Mouse (Mus musculus) midbrain, embryonic 14.5 days (tissue): ENCODE data around the gene Colec11. TPM values are rescaled to one million over a fixed set of nuclear protein-coding genes. Genes with fewer than 3 reads are reported as not detected.

Experiments
- ATAC-seq: fragments of 200-750 bp; cut with Nextera tagmentation; 2 replicates; pipeline ENCODE4 v1.8.0; 2017; ENCODE audit warnings: moderate number of reproducible peaks, moderate library complexity; ENCODE audit not compliant: low FRiP score, low TSS enrichment
- DNase-seq: peaks from one replicate; pipeline ENCODE4 v3.0.0-alpha.2; 2015
- H3K27ac ChIP-seq: fragments of 300-500 bp; sonication (generic); replicated peaks from 2 replicates; pipeline ENCODE4 v1.5.1; 2014; ENCODE audit warnings: mild to moderate bottlenecking, low read depth, low read length, moderate library complexity
- H3K27me3 ChIP-seq: fragments of 300-500 bp; sonication (generic); 2 replicates; pipeline ENCODE4 v1.6.1; 2014; ENCODE audit warnings: low read length, control low read depth, mixed read lengths; ENCODE audit not compliant: control insufficient read depth, insufficient read depth
- H3K36me3 ChIP-seq: fragments of 300-500 bp; sonication (generic); 2 replicates; pipeline ENCODE4 v1.6.1; 2014; ENCODE audit warnings: low read length, control low read depth; ENCODE audit not compliant: control insufficient read depth, insufficient read depth
- H3K4me1 ChIP-seq: fragments of 300-500 bp; sonication (generic); 2 replicates; pipeline ENCODE4 v1.6.1; 2014; ENCODE audit warnings: mild to moderate bottlenecking, antibody characterized with exemption, low read length, control low read depth; ENCODE audit not compliant: control insufficient read depth, insufficient read depth
- H3K4me2 ChIP-seq: fragments of 300-500 bp; sonication (generic); 2 replicates; pipeline ENCODE4 v1.6.1; 2014; ENCODE audit warnings: mild to moderate bottlenecking, low read length, moderate library complexity
- H3K4me3 ChIP-seq: fragments of 300-500 bp; sonication (generic); replicated peaks from 2 replicates; pipeline ENCODE4 v1.5.1; 2014; ENCODE audit warnings: low read depth, low read length
- H3K9ac ChIP-seq: fragments of 300-500 bp; sonication (generic); replicated peaks from 2 replicates; pipeline ENCODE4 v1.6.1; 2014; ENCODE audit warnings: mild to moderate bottlenecking, low read length, moderate library complexity
- H3K9me3 ChIP-seq: fragments of 300-500 bp; sonication (generic); 2 replicates; pipeline ENCODE4 v1.6.1; 2016; ENCODE audit warnings: low read length, control low read depth, mixed read lengths; ENCODE audit not compliant: control insufficient read depth
- WGBS: fragments of 180-500 bp; shearing (Covaris S2); extraction: QIAGEN DNeasy Blood & Tissue Kit; methylation state at CpG from one replicate; pipeline ENCODE4 v1.1.7; 2014; 5-methylcytosine and 5-hydroxymethylcytosine counted together
- polyA plus RNA-seq: library from polyadenylated mRNA; unstranded; fragments of >200 nt; fragmentation: Nextera tagmentation; extraction: Ambion mirVana; gene quantifications from 2 replicates; pipeline ENCODE4 v1.2.1, GENCODE M21; 2014

Colec11 gene
- polyA plus RNA-seq, 1 experiment from 2014 or later = 0.93 TPM

- 69% methylated on average over 7 of the region's 7 CpGs for WGBS
- no peaks in the 10 kb centered on the region for H3K27me3 ChIP-seq
- H3K9ac ChIP-seq = no peak overlapping the region
- ATAC-seq = no peak
- no peaks in the 10 kb centered on the region for H3K4me1 ChIP-seq
- no peak for DNase-seq
- H3K36me3 ChIP-seq = no peaks in the 10 kb centered on the region
- H3K4me2 ChIP-seq = no peak overlapping the region
- H3K9me3 ChIP-seq = no peaks in the 10 kb centered on the region
- no peak overlapping the region for H3K27ac ChIP-seq
- no peak overlapping the region for H3K4me3 ChIP-seq
These were observed 8.8 kb downstream of the Colec11 start for GRCm38 (mm10) chr12:28614401-28614800.

DNA sequence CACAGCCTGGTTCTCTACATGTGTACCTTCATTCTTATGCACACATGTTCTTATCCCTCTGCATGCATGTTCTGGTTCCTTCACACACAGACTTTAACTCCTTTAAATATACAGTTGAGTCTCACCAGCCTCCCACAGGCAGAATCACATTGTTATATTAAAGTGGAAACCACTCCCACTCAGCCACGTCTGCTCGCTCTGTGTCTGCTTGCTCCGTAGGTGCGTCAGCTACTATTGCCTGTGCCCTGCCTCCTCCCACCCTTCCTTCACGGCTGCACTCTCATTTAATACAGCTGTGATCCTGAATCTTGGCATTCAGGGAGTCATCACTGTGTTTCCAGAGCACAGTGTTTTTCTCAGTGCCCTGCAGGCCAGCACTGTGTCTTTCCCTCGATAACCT, 10.8 kb downstream of the Colec11 start:
- ATAC-seq = no peak
- Histone ChIP-seq H3K27me3 (no peaks in the 10 kb centered on the region), H3K9ac (no peak overlapping the region), H3K4me1 (peaks cover 13% of the 10 kb centered on the region), H3K36me3 (no peaks in the 10 kb centered on the region), H3K27ac (no peak overlapping the region), H3K9me3 (no peaks in the 10 kb centered on the region), H3K4me2 (no peak overlapping the region), H3K4me3 (no peak overlapping the region)
- DNase-seq = no peak
- 68% methylated on average over 6 of the region's 6 CpGs for WGBS

- no peaks in the 10 kb centered on the region for H3K9me3 ChIP-seq
- H3K4me2 ChIP-seq = peak overlapping the region; percentile 47
- WGBS = 26% methylated on average over 17 of the region's 17 CpGs
- H3K4me1 ChIP-seq = peaks cover 17% of the 10 kb centered on the region
- H3K27ac ChIP-seq = peak overlapping the region; percentile 90
- H3K36me3 ChIP-seq = no peaks in the 10 kb centered on the region
- no peaks in the 10 kb centered on the region for H3K27me3 ChIP-seq
- H3K4me3 ChIP-seq = peak overlapping the region; percentile 14; the same call in 1 of the 2 replicates
- ATAC-seq (peak; percentile 82), DNase-seq (peak; percentile 73)
- H3K9ac ChIP-seq = peak overlapping the region; percentile 51
These were observed 15.5 kb downstream of the Colec11 start for GRCm38 (mm10) chr12:28607546-28608305.

GRCm38 (mm10) chr12:28603494-28603893, 19.7 kb downstream of the Colec11 start:
- Histone ChIP-seq H3K9ac (no peak overlapping the region), H3K9me3 (no peaks in the 10 kb centered on the region), H3K4me2 (no peak overlapping the region), H3K27ac (no peak overlapping the region), H3K4me1 (peaks cover 21% of the 10 kb centered on the region), H3K27me3 (no peaks in the 10 kb centered on the region), H3K36me3 (no peaks in the 10 kb centered on the region), H3K4me3 (no peak overlapping the region)
- DNase-seq (no peak), ATAC-seq (no peak)
- WGBS = 68% methylated on average over 1 of the region's 1 CpGs

GRCm38 (mm10) chr12:28602259-28602658, 20.9 kb downstream of the Colec11 start:
- Histone ChIP-seq H3K4me1 (peaks cover 12% of the 10 kb centered on the region), H3K4me3 (no peak overlapping the region), H3K27ac (no peak overlapping the region), H3K4me2 (no peak overlapping the region), H3K36me3 (no peaks in the 10 kb centered on the region), H3K27me3 (no peaks in the 10 kb centered on the region), H3K9me3 (no peaks in the 10 kb centered on the region), H3K9ac (no peak overlapping the region)
- DNase-seq (peak; percentile 37), ATAC-seq (no peak)
- 27% methylated on average over 4 of the region's 4 CpGs for WGBS

GRCm38 (mm10) chr12:28598526-28598991, 24.6 kb downstream of the Colec11 start:
- WGBS = 55% methylated on average over 2 of the region's 2 CpGs

GRCm38 (mm10) chr12:28598110-28598509, 25.1 kb downstream of the Colec11 start:
- Histone ChIP-seq H3K27me3 (no peaks in the 10 kb centered on the region), H3K9ac (no peak overlapping the region), H3K27ac (no peak overlapping the region), H3K36me3 (no peaks in the 10 kb centered on the region), H3K9me3 (no peaks in the 10 kb centered on the region), H3K4me3 (no peak overlapping the region), H3K4me1 (0 out of 2 replicates have a peak, but pooled peaks cover 9% of the 10 kb centered on the region), H3K4me2 (no peak overlapping the region)
- DNase-seq (no peak), ATAC-seq (no peak)
- WGBS = 74% methylated on average over 3 of the region's 3 CpGs

More at GRCm38 (mm10) chr12:28598526-28598991, 24.6 kb downstream of the Colec11 start:
- no peak overlapping the region for H3K27ac ChIP-seq
- H3K4me2 ChIP-seq = no peak overlapping the region
- no peaks in the 10 kb centered on the region for H3K27me3 ChIP-seq
- H3K4me3 ChIP-seq = no peak overlapping the region
- 0 out of 2 replicates have a peak, but pooled peaks cover 9% of the 10 kb centered on the region for H3K4me1 ChIP-seq
- peak; percentile 70 for DNase-seq
- ATAC-seq = peak; percentile 53; the same call in 1 of the 2 replicates
- no peaks in the 10 kb centered on the region for H3K36me3 ChIP-seq
- H3K9ac ChIP-seq = no peak overlapping the region
- no peaks in the 10 kb centered on the region for H3K9me3 ChIP-seq

DNA sequence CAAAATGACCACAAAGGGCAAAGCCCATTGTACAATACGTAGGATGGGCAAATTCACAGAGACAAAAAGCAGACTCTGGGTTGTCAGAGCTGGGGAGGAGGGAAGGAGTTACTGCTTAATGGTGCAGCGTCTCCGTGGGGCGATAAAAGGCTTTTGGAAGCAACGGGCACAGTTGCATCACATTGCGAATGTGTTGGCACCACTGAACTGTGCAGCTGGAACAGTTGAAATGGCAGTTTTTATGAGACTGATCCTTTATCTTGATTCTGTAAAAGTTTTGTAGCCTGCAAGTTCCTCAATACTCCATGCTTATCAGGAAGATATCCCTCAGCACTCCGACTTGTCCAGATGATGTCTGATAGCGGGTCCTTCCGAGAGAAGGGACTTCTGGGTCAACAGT, 25.5 kb downstream of the Colec11 start:
- Histone ChIP-seq H3K4me1 (0 out of 2 replicates have a peak, but pooled peaks cover 9% of the 10 kb centered on the region), H3K4me2 (no peak overlapping the region), H3K36me3 (no peaks in the 10 kb centered on the region), H3K27me3 (no peaks in the 10 kb centered on the region), H3K4me3 (no peak overlapping the region), H3K27ac (no peak overlapping the region), H3K9ac (no peak overlapping the region), H3K9me3 (no peaks in the 10 kb centered on the region)
- 90% methylated on average over 9 of the region's 9 CpGs for WGBS
- DNase-seq (no peak), ATAC-seq (no peak)

DNA sequence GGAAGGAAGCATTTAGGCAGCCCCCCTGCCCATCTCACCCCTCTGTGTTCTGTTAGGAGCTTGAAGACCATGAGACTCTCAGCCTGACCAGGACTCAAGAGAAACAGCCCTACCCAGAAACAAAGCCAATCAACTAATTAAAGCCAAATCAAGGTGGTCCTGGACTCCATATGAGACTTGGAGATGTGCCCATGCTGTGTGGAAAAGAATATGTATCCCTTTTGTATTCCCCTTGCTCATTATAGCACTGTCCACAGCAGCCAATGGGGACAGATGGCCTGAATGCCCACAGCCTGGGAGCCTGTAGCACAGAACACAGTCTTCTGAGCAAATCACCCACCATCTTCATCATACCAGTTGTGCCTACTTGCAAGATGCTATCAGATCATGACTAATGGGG, 26.3 kb downstream of the Colec11 start:
- H3K9ac ChIP-seq = no peak overlapping the region
- H3K4me1 ChIP-seq = 0 out of 2 replicates have a peak, but pooled peaks cover 6% of the 10 kb centered on the region
- H3K4me2 ChIP-seq = no peak overlapping the region
- no peaks in the 10 kb centered on the region for H3K27me3 ChIP-seq
- no peak for ATAC-seq
- DNase-seq = no peak
- H3K9me3 ChIP-seq = no peaks in the 10 kb centered on the region
- H3K36me3 ChIP-seq = no peaks in the 10 kb centered on the region
- no peak overlapping the region for H3K27ac ChIP-seq
- no peak overlapping the region for H3K4me3 ChIP-seq
